Mouse (Mus musculus): ENCODE results near the gene Akap8. TPM values are rescaled to one million over a fixed set of nuclear protein-coding genes. Genes with fewer than 3 reads are reported as not detected.

The Akap8 gene
- polyA plus RNA-seq, 1 experiment from 2014 or later, result 143 TPM

DNA sequence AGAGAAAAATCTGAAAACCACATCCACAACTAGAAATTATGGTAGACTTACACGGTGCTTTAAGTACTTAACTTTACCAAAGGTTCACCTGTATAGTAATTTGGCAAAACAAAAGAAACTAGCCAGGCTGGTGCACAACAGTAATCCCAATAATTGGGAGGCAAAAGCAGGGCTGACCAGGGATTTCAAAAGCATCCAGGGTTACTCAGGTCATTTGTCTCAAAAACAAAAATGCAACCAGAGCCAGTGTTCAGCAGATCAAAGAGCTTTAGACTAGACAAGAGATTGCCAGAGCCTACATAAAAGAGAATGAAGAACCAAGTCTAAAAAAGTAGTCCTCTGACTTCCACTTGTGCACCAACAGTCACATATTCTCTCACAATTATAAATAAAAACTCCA lies 43.8 kb downstream of the Akap8 start:
- Histone ChIP-seq H3K4me1 (peaks cover 11% of the 10 kb centered on the region), H3K9ac (no peak overlapping the region), H3K4me2 (no peak overlapping the region), H3K27ac (no peak overlapping the region), H3K4me3 (replicated peaks) (no peak overlapping the region), H3K9me3 (no peaks in the 10 kb centered on the region), H3K36me3 (replicated peaks) (no peaks in the 10 kb centered on the region), H3K27me3 (no peaks in the 10 kb centered on the region)
- 64% methylated on average over 1 of the region's 1 CpGs for WGBS
- no peak for ATAC-seq (ENCODE audit: low FRiP score)

DNA sequence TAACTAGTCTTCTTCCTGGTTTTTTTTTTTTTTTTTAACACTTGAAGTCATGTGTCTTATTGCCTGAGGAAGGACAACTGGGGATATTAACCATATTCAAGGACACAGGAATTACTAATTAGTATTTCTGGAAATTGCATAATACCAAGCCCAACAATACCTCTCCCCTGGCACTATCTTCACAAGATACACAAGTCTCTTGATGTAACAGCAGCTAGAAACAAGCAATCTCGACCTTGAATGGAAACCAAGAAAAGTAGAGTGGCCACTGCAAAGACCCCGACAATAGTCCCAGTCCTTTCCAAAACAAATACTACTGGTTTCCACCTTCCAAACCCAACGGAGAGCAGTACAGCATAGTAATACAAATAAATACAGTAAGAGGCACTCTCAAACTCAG lies 45.5 kb downstream of the Akap8 start:
- Histone ChIP-seq H3K36me3 (replicated peaks) (no peaks in the 10 kb centered on the region), H3K9me3 (no peaks in the 10 kb centered on the region), H3K27me3 (no peaks in the 10 kb centered on the region), H3K4me3 (replicated peaks) (no peak overlapping the region), H3K4me1 (no peaks in the 10 kb centered on the region), H3K27ac (no peak overlapping the region), H3K4me2 (no peak overlapping the region), H3K9ac (no peak overlapping the region)
- 86% methylated on average over 3 of the region's 3 CpGs for WGBS
- no peak for ATAC-seq (ENCODE audit: low FRiP score)

DNA sequence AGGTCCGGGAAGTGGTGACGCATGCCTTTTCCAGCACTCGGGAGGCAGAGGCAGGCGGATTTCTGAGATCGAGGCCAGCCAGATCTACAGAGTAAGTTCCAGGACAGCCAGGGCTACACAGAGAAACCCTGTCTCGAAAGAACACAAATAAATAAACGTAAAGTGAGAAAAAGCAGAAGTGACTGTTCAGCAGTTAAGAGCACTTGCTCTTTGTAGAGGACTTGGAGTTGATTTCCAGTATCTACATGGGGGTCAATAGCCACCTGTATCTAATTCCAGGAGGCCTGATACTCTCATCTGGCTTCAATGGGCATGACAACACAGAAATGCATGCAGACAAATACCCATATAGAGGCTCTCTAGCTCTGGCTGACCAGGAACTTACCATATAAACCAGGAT lies 51.9 kb downstream of the Akap8 start:
- no peaks in the 10 kb centered on the region for H3K27me3 ChIP-seq
- no peak for ATAC-seq (ENCODE audit: low FRiP score)
- H3K9me3 ChIP-seq, result no peaks in the 10 kb centered on the region
- no peaks in the 10 kb centered on the region for H3K36me3 ChIP-seq (replicated peaks)
- WGBS, result 94% methylated on average over 7 of the region's 7 CpGs
- no peaks in the 10 kb centered on the region for H3K4me1 ChIP-seq
- H3K27ac ChIP-seq, result no peak overlapping the region
- no peak overlapping the region for H3K4me3 ChIP-seq (replicated peaks)
- H3K9ac ChIP-seq, result no peak overlapping the region
- no peak overlapping the region for H3K4me2 ChIP-seq

DNA sequence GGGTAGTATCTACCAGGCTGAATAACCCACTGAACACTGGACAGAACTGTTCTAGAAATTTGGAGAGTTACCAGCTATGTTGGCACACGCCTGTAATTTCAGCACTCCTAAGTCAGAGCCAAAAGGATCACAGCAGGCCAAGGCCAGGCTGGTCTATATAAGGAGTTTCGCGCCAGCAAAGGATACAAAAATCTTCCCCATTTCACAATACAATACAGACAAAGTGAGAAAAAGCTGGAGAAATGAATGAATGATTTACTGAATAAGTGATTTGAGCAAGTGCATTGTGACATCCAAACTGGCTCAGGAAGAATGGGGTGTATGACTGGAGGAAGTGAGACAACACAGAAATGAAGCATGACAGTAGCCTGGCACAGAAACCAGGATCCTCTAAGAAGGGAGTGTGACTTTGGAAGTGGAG lies 52.5 kb downstream of the Akap8 start:
- WGBS, result 97% methylated on average over 3 of the region's 3 CpGs
- Histone ChIP-seq H3K9me3 (no peaks in the 10 kb centered on the region), H3K4me2 (no peak overlapping the region), H3K27me3 (no peaks in the 10 kb centered on the region), H3K36me3 (replicated peaks) (no peaks in the 10 kb centered on the region), H3K9ac (no peak overlapping the region), H3K4me1 (no peaks in the 10 kb centered on the region), H3K4me3 (replicated peaks) (no peak overlapping the region), H3K27ac (no peak overlapping the region)
- no peak for ATAC-seq (ENCODE audit: low FRiP score)

DNA sequence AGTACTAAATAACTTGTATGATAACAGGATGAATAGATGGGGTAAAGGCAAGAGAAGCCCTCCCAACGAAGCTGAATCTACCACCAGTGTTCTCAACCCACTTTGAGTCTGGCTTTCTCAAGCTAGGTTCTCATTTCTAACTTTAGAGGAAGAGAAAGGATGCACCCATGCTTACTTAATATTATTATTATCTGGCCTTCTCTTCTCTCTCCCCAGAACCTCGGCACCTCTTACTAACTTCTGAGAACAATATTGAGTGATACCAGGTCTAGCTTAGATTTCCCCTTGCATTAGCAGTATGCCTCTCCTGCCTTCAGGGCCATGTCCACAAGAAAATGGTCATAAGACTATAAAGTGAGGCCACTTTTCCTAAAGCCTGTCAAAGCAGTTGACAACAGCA lies 52.9 kb downstream of the Akap8 start:
- Histone ChIP-seq H3K4me3 (replicated peaks) (no peak overlapping the region), H3K4me2 (no peak overlapping the region), H3K9me3 (no peaks in the 10 kb centered on the region), H3K36me3 (replicated peaks) (no peaks in the 10 kb centered on the region), H3K27ac (no peak overlapping the region), H3K4me1 (no peaks in the 10 kb centered on the region), H3K9ac (no peak overlapping the region), H3K27me3 (no peaks in the 10 kb centered on the region)
- 47% methylated on average over 2 of the region's 2 CpGs for WGBS
- ATAC-seq (ENCODE audit: low FRiP score), result no peak

DNA sequence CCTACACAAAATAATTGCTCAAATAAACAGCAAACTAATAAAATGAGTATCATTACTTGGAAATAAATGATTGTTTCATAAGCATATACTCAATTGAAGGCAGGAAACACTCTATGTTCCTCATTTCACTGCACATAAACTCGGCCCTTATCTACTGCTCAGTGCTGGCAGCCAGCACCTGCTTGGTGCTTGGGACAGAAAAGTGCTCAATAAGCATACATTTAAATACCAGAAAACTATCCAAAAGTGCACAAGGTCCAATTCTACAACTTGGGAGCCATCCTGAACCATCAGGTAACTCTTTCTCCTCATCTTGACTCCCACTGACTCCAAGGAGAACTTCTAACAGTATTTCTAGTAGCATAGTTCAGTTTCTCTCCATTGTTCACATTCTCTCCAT lies 53.4 kb downstream of the Akap8 start:
- ATAC-seq (ENCODE audit: low FRiP score), result no peak
- H3K4me1 ChIP-seq, result no peaks in the 10 kb centered on the region
- 97% methylated on average over 1 of the region's 1 CpGs for WGBS

DNA sequence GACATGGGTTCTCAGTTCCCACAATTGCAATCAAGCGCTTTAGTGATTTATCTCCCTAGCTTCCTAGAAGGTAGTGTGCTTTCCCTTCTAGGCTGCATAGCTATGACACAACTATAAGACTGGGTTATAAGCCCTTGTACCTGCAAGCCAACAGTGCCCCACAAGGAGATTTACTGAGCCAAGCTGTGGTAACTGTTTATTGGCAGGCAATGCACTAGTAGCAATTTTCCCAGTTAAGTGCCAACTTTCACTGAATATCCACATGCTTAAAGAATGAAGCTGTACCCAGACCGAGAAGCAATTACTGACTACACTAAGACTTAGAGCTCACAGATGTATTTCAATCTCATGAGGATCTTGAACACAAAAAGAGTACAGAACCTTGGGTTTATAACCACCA lies 57.4 kb downstream of the Akap8 start:
- Histone ChIP-seq H3K36me3 (replicated peaks) (no peaks in the 10 kb centered on the region), H3K27me3 (no peaks in the 10 kb centered on the region), H3K9me3 (no peaks in the 10 kb centered on the region), H3K4me2 (no peak overlapping the region), H3K4me3 (replicated peaks) (no peak overlapping the region), H3K9ac (no peak overlapping the region), H3K4me1 (peaks cover 1% of the 10 kb centered on the region; the same call in 1 of the 2 replicates), H3K27ac (no peak overlapping the region)
- WGBS, result 95% methylated on average over 2 of the region's 2 CpGs
- no peak for ATAC-seq (ENCODE audit: low FRiP score)

More for the DNA sequence above, 53.4 kb downstream of the Akap8 start:
- H3K27me3 ChIP-seq, result no peaks in the 10 kb centered on the region
- no peak overlapping the region for H3K27ac ChIP-seq
- no peak overlapping the region for H3K4me3 ChIP-seq (replicated peaks)
- H3K9me3 ChIP-seq, result no peaks in the 10 kb centered on the region
- no peak overlapping the region for H3K4me2 ChIP-seq
- H3K9ac ChIP-seq, result no peak overlapping the region
- H3K36me3 ChIP-seq (replicated peaks), result no peaks in the 10 kb centered on the region

DNA sequence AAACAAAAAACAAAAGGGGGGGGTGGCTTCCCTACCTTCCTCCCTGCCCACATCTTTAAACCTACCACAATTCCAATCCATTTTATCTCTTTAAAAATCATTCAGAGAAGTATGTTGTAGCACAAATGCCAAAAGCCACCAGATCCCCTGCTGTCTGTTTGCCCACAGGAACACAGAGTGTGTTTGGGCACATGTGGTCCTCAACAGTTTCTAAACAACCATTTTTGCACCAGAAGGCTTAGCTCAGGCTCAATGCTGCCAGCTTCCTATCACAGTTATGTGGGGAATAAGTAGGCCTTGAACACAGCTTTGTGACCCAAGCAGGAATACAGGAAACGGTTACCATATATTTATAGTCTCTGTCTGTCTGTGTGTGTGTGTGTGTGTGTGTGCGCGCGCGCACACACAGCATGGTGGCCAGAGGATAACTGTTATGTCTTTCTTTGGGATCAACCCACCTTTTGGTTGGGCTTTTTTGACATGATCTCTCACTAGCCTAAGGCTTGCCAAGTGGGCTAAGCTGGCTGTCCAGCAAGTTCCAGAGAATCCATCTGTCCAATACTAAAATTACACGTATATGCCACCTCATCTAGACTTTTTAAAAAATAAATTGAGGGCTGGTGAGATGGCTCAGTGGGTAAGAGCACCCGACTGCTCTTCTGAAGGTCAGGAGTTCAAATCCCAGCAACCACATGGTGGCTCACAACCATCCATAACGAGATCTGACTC lies 58.0 kb downstream of the Akap8 start:
- H3K36me3 ChIP-seq (replicated peaks), result no peaks in the 10 kb centered on the region
- no peak overlapping the region for H3K4me3 ChIP-seq (replicated peaks)
- no peaks in the 10 kb centered on the region for H3K9me3 ChIP-seq
- 95% methylated on average over 8 of the region's 8 CpGs for WGBS
- H3K27ac ChIP-seq, result no peak overlapping the region
- H3K4me2 ChIP-seq, result no peak overlapping the region
- H3K4me1 ChIP-seq, result peaks cover 8% of the 10 kb centered on the region; the same call in 1 of the 2 replicates
- H3K9ac ChIP-seq, result no peak overlapping the region
- H3K27me3 ChIP-seq, result no peaks in the 10 kb centered on the region
- no peak for ATAC-seq (ENCODE audit: low FRiP score)

DNA sequence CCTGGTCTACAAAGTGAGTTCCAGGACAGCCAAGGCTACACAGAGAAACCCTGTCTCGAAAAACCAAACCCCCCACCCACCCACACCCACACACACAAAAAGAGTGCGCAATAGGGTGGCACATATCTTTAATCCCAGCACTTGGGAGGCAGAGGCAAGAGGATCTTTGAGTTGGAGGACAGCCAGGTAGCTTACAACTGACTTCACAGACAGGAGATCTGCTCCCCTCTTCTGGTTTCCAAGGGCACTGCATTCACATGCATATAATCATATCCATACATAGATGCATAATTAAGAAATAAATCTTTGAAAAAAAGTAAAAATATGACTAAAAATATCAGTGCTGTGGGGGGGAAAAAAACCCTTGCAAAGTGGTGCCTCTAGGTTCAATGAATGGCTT lies 62.2 kb downstream of the Akap8 start:
- H3K9ac ChIP-seq, result no peak overlapping the region
- WGBS, result 97% methylated on average over 2 of the region's 2 CpGs
- no peaks in the 10 kb centered on the region for H3K36me3 ChIP-seq (replicated peaks)
- no peak overlapping the region for H3K27ac ChIP-seq
- no peak overlapping the region for H3K4me3 ChIP-seq (replicated peaks)
- no peaks in the 10 kb centered on the region for H3K27me3 ChIP-seq
- H3K9me3 ChIP-seq, result no peaks in the 10 kb centered on the region
- H3K4me1 ChIP-seq, result peaks cover 11% of the 10 kb centered on the region; the same call in 1 of the 2 replicates
- no peak overlapping the region for H3K4me2 ChIP-seq
- no peak for ATAC-seq (ENCODE audit: low FRiP score)

DNA sequence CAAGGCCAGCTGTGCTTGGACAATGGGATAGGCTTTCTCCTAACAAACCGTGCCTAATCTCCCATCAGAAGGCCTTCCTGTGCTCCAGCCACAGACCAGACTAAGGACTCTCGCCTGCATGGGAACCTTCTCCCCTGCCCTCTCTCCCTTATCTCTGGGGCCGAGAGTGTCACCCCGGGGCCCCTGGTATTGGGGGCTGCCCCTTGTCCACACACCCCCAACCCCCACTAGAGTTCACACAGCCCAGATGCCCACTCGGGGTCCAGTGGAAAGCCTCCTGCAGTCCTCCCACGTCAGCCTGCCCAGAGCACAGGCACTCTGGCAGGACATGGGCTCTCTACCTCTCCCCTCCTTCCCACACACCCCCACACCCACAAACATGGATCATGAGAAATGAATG lies 63.1 kb downstream of the Akap8 start:
- no peaks in the 10 kb centered on the region for H3K27me3 ChIP-seq
- H3K9me3 ChIP-seq, result no peaks in the 10 kb centered on the region
- WGBS, result 61% methylated on average over 6 of the region's 6 CpGs
- H3K36me3 ChIP-seq (replicated peaks), result 0 out of 2 replicates have a peak, but pooled peaks cover 1% of the 10 kb centered on the region
- no peak overlapping the region for H3K27ac ChIP-seq
- no peak overlapping the region for H3K4me3 ChIP-seq (replicated peaks)
- peaks cover 11% of the 10 kb centered on the region; the same call in 1 of the 2 replicates for H3K4me1 ChIP-seq
- H3K4me2 ChIP-seq, result no peak overlapping the region
- H3K9ac ChIP-seq, result no peak overlapping the region
- ATAC-seq (ENCODE audit: low FRiP score), result no peak

DNA sequence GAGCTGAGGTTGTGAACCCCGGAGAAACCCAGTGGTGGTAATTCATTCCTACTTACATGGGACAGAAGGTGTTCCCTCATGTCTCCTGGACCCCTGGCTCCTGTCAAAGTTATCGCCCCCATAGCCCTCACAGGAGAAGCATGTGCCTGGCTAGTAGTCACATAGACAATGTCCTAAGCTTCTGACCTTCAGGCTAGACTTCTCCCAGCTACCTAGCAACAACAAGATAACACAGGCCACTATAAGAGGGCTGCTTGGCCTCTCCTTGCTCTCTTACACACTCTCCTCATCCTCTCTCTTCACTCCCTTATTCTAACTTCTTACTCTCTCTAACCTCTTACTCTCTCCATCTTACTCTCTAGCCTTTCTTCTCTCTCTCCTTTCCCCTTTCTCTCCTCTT lies 63.6 kb downstream of the Akap8 start:
- WGBS, result 96% methylated on average over 2 of the region's 2 CpGs
- H3K4me2 ChIP-seq, result no peak overlapping the region
- H3K27ac ChIP-seq, result no peak overlapping the region

DNA sequence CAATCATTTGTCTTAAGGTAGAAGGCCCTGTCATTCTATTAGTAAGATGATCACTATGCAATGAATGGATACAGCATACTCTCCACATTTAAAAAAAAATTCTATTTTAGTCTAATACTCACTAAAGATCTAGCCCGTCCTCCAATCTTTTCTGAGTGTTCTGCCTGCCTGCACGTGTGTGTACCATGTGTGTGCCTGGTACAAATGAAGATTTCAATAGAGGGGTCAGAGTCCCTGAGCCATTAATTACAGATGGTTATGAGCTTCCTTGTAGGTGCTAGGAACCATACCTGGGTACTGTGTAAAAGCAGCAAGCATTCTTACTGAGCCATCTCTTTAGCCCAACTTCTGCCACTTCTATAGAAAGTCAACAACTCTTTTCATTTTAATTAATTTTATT lies 64.1 kb downstream of the Akap8 start:
- no peak overlapping the region for H3K27ac ChIP-seq
- ATAC-seq (ENCODE audit: low FRiP score), result no peak
- no peak overlapping the region for H3K4me2 ChIP-seq
- H3K4me3 ChIP-seq (replicated peaks), result no peak overlapping the region
- H3K27me3 ChIP-seq, result no peaks in the 10 kb centered on the region
- peaks cover 11% of the 10 kb centered on the region; the same call in 1 of the 2 replicates for H3K4me1 ChIP-seq
- peaks cover 5% of the 10 kb centered on the region; the same call in 1 of the 2 replicates for H3K36me3 ChIP-seq (replicated peaks)
- WGBS, result 92% methylated on average over 2 of the region's 2 CpGs
- no peaks in the 10 kb centered on the region for H3K9me3 ChIP-seq
- no peak overlapping the region for H3K9ac ChIP-seq

More for the DNA sequence above, 63.6 kb downstream of the Akap8 start:
- ATAC-seq (ENCODE audit: low FRiP score), result no peak
- no peaks in the 10 kb centered on the region for H3K27me3 ChIP-seq
- H3K9me3 ChIP-seq, result no peaks in the 10 kb centered on the region
- no peak overlapping the region for H3K4me3 ChIP-seq (replicated peaks)
- peaks cover 11% of the 10 kb centered on the region; the same call in 1 of the 2 replicates for H3K4me1 ChIP-seq
- H3K36me3 ChIP-seq (replicated peaks), result peaks cover 4% of the 10 kb centered on the region; the same call in 1 of the 2 replicates
- H3K9ac ChIP-seq, result no peak overlapping the region
